ENCODE assay signal across 23 mouse cellular contexts in genomic region chr9:120021164-120021563, GRCm38 (mm10). TPM values are rescaled to one million over a fixed set of nuclear protein-coding genes. Genes with fewer than 3 reads are reported as not detected.
DNase-seq lines count a peak whose midpoint lies in the region; ATAC-seq and TF ChIP-seq lines count a peak whose summit lies in the region.
"Had no signal": no experiment of that assay in that cellular context is flagged by ENCODE, and none has a peak within 500 bp of the region (broad histone marks: within the 10 kb centered on the region; RNA-seq: fewer than 3 reads in every experiment).

No protein-coding gene starts in this region.

- H3K9me3 ChIP-seq in hindbrain, postnatal 0 days (ENCODE audit: low read length) = no peaks in the 10 kb centered on the region
- H3K9me3 ChIP-seq in hindbrain, embryonic 12.5 days (replicated peaks) = no peaks in the 10 kb centered on the region
- no peaks in the 10 kb centered on the region for H3K9me3 ChIP-seq in heart, embryonic 16.5 days (replicated peaks; ENCODE audit: control insufficient read depth, low read length)
- no peaks in the 10 kb centered on the region for H3K9me3 ChIP-seq in limb, embryonic 15.5 days
- H3K9me3 ChIP-seq: forebrain, embryonic 15.5 days; hindbrain, embryonic 10.5 days; kidney, embryonic 15.5 days; liver, embryonic 12.5 days; midbrain, embryonic 15.5 days had no signal

- TF ChIP-seq CTCF in hindbrain, postnatal 0 days (IDR thresholded peaks at IDR 0.05; ENCODE audit: low read depth) = no peak

- no peaks in the 10 kb centered on the region for H3K4me1 ChIP-seq in hindbrain, postnatal 0 days (ENCODE audit: insufficient read depth, low read length)
- H3K4me1 ChIP-seq in hindbrain, embryonic 12.5 days = peaks cover 2% of the 10 kb centered on the region; the same call in 1 of the 2 replicates
- H3K4me1 ChIP-seq in heart, embryonic 16.5 days (ENCODE audit: control insufficient read depth, insufficient read depth, low read length) = peaks cover 40% of the 10 kb centered on the region
- H3K4me1 ChIP-seq in limb, embryonic 15.5 days = peaks cover 13% of the 10 kb centered on the region
- H3K4me1 ChIP-seq: midbrain, embryonic 15.5 days had no signal

- no peak overlapping the region for H3K9ac ChIP-seq in hindbrain, postnatal 0 days (replicated peaks; ENCODE audit: low read length)
- no peak overlapping the region for H3K9ac ChIP-seq in hindbrain, embryonic 12.5 days
- peak overlapping the region; percentile 88 for H3K9ac ChIP-seq in heart, embryonic 16.5 days (ENCODE audit: low read length)
- no peak overlapping the region for H3K9ac ChIP-seq in limb, embryonic 15.5 days
- H3K9ac ChIP-seq: forebrain, embryonic 15.5 days; kidney, embryonic 15.5 days; liver, embryonic 12.5 days; midbrain, embryonic 15.5 days had no signal

- H3K36me3 ChIP-seq in hindbrain, postnatal 0 days (ENCODE audit: insufficient read depth, low read length) = no peaks in the 10 kb centered on the region
- H3K36me3 ChIP-seq in hindbrain, embryonic 12.5 days = no peaks in the 10 kb centered on the region
- H3K36me3 ChIP-seq in heart, embryonic 16.5 days (ENCODE audit: control insufficient read depth, insufficient read depth) = peaks cover 14% of the 10 kb centered on the region
- no peaks in the 10 kb centered on the region for H3K36me3 ChIP-seq in limb, embryonic 15.5 days
- H3K36me3 ChIP-seq: forebrain, embryonic 15.5 days; hindbrain, embryonic 10.5 days; kidney, embryonic 15.5 days; liver, embryonic 12.5 days; midbrain, embryonic 15.5 days had no signal

- ATAC-seq in hindbrain, postnatal 0 days = no peak
- no peak for ATAC-seq in hindbrain, embryonic 12.5 days (ENCODE audit: low FRiP score)
- peak; percentile 71 for ATAC-seq in heart, embryonic 16.5 days (replicated peaks; ENCODE audit: extremely low read depth, insufficient read depth, low FRiP score)
- no peak for ATAC-seq in limb, embryonic 15.5 days (ENCODE audit: insufficient number of reproducible peaks, low FRiP score, low TSS enrichment, low read depth)
- ATAC-seq: forebrain, embryonic 15.5 days; inflammation-experienced regulatory T-cells, adult 6 months; liver, embryonic 12.5 days; lung, postnatal 0 days; midbrain, embryonic 15.5 days had no signal

- H3K27me3 ChIP-seq in hindbrain, postnatal 0 days (ENCODE audit: insufficient read depth, low read length) = no peaks in the 10 kb centered on the region
- peaks cover 3% of the 10 kb centered on the region; the same call in 1 of the 2 replicates for H3K27me3 ChIP-seq in hindbrain, embryonic 12.5 days
- no peaks in the 10 kb centered on the region for H3K27me3 ChIP-seq in heart, embryonic 16.5 days (ENCODE audit: control insufficient read depth, insufficient read depth, low read length)
- H3K27me3 ChIP-seq in limb, embryonic 15.5 days = no peaks in the 10 kb centered on the region
- H3K27me3 ChIP-seq: forebrain, embryonic 15.5 days; kidney, embryonic 15.5 days; midbrain, embryonic 15.5 days had no signal

- no peak overlapping the region for H3K4me3 ChIP-seq in hindbrain, postnatal 0 days (ENCODE audit: low read length)
- H3K4me3 ChIP-seq in hindbrain, embryonic 12.5 days = no peak overlapping the region
- H3K4me3 ChIP-seq in heart, embryonic 16.5 days (ENCODE audit: low read length) = peak overlapping the region; percentile 69
- no peak overlapping the region for H3K4me3 ChIP-seq in limb, embryonic 15.5 days
- H3K4me3 ChIP-seq: erythroblast, embryonic 14.5 days; forebrain, embryonic 15.5 days; hindbrain, embryonic 10.5 days; kidney, embryonic 15.5 days; liver, embryonic 12.5 days; midbrain, embryonic 15.5 days had no signal

- WGBS in hindbrain, postnatal 0 days = 78% methylated on average over 5 of the region's 5 CpGs
- WGBS in hindbrain, embryonic 12.5 days = 73% methylated on average over 5 of the region's 5 CpGs
- 22% methylated on average over 5 of the region's 5 CpGs for WGBS in heart, embryonic 16.5 days
- 43% methylated on average over 5 of the region's 5 CpGs for WGBS in limb, embryonic 15.5 days

- DNase-seq in cerebellum, adult 11-12 months = peak; percentile 14
- no peak for DNase-seq in cerebellum, adult 9-10 months
- no peak for DNase-seq in hindbrain, postnatal 0 days (ENCODE audit: low spot score)
- DNase-seq in thymus, postnatal 4 days = no peak
- DNase-seq in ovary, postnatal 36 days (ENCODE audit: low spot score) = no peak
- DNase-seq: adrenal gland, adult 2 months; cerebellum, postnatal 25 days; right cerebral cortex, adult 18-20 months; thymus, postnatal 14 days had no signal

- H3K4me2 ChIP-seq in hindbrain, postnatal 0 days (ENCODE audit: low read depth, low read length) = no peak overlapping the region
- no peak overlapping the region for H3K4me2 ChIP-seq in hindbrain, embryonic 12.5 days (replicated peaks)
- peak overlapping the region; percentile 71 for H3K4me2 ChIP-seq in heart, embryonic 16.5 days (ENCODE audit: low read depth, low read length)
- H3K4me2 ChIP-seq in limb, embryonic 15.5 days = no peak overlapping the region
- H3K4me2 ChIP-seq: forebrain, embryonic 15.5 days; kidney, embryonic 15.5 days; liver, embryonic 12.5 days; midbrain, embryonic 15.5 days had no signal

- 0 out of 2 replicates have a peak overlapping the region, but pooled peaks have one; percentile 26 for H3K27ac ChIP-seq in hindbrain, postnatal 0 days
- H3K27ac ChIP-seq in hindbrain, embryonic 12.5 days = no peak overlapping the region
- H3K27ac ChIP-seq in heart, embryonic 16.5 days (ENCODE audit: low read length) = peak overlapping the region; percentile 99
- H3K27ac ChIP-seq in limb, embryonic 15.5 days = peak overlapping the region; percentile 55; the same call in 1 of the 2 replicates
- H3K27ac ChIP-seq: forebrain, embryonic 15.5 days; liver, embryonic 12.5 days; midbrain, embryonic 15.5 days had no signal

RNA-seq across cellular contexts. Expression of gene Xirp1, which starts 2.2 kb away (rescaled TPM):
- total RNA-seq in hindbrain, postnatal 0 days (2014; rRNA removed) = 0.05 and 0.29 TPM in 2 replicates
- polyA plus RNA-seq in hindbrain, postnatal 0 days (2015; fragmentation: Nextera tagmentation; extraction: Ambion mirVana) = 0.19 TPM in 1 of 2 replicates, not detected in the other
- 0.04 and 0.17 TPM in 2 replicates for polyA plus RNA-seq in hindbrain, embryonic 12.5 days (2016; fragmentation: Nextera tagmentation; extraction: Ambion mirVana)
- polyA plus RNA-seq in heart, embryonic 16.5 days (2015; fragmentation: Nextera tagmentation; extraction: Ambion mirVana) = 54.9 and 56.1 TPM in 2 replicates
- 1.2 and 4.8 TPM in 2 replicates for polyA plus RNA-seq in limb, embryonic 15.5 days (2015; fragmentation: Nextera tagmentation; extraction: Ambion mirVana)
- total RNA-seq: megakaryocyte, adult 5-6 weeks; MEL had no signal
- polyA plus RNA-seq: erythroblast, embryonic 14.5 days; forebrain, embryonic 15.5 days; inflammation-experienced regulatory T-cells, adult 6 months; midbrain, embryonic 15.5 days; small intestine, adult 2 months had no signal

RNA-seq across cellular contexts. Expression of gene Csrnp1, which starts 36.7 kb away (rescaled TPM):
- 4.5 and 17.4 TPM in 2 replicates for total RNA-seq in hindbrain, postnatal 0 days (2014; rRNA removed)
- polyA plus RNA-seq in hindbrain, postnatal 0 days (2015; fragmentation: Nextera tagmentation; extraction: Ambion mirVana) = 2.7 and 3.1 TPM in 2 replicates
- polyA plus RNA-seq in hindbrain, embryonic 12.5 days (2016; fragmentation: Nextera tagmentation; extraction: Ambion mirVana) = 2.6 and 2.8 TPM in 2 replicates
- polyA plus RNA-seq in heart, embryonic 16.5 days (2015; fragmentation: Nextera tagmentation; extraction: Ambion mirVana) = 6.5 and 9.4 TPM in 2 replicates
- polyA plus RNA-seq in limb, embryonic 15.5 days (2015; fragmentation: Nextera tagmentation; extraction: Ambion mirVana) = 8.3 and 9.1 TPM in 2 replicates

RNA-seq across cellular contexts. Expression of gene Cx3cr1, which starts 48.5 kb away (rescaled TPM):
- 17.3 and 21.5 TPM in 2 replicates for total RNA-seq in hindbrain, postnatal 0 days (2014; rRNA removed)
- 12.2 and 13.0 TPM in 2 replicates for polyA plus RNA-seq in hindbrain, postnatal 0 days (2015; fragmentation: Nextera tagmentation; extraction: Ambion mirVana)
- 7.5 and 8.2 TPM in 2 replicates for polyA plus RNA-seq in hindbrain, embryonic 12.5 days (2016; fragmentation: Nextera tagmentation; extraction: Ambion mirVana)
- 6.1 and 6.2 TPM in 2 replicates for polyA plus RNA-seq in heart, embryonic 16.5 days (2015; fragmentation: Nextera tagmentation; extraction: Ambion mirVana)
- 15.1 and 16.0 TPM in 2 replicates for polyA plus RNA-seq in limb, embryonic 15.5 days (2015; fragmentation: Nextera tagmentation; extraction: Ambion mirVana)
- total RNA-seq: MEL had no signal
